Mouse (Mus musculus) neutrophil, adult 5-6 weeks (primary cell): Measurements from ENCODE around the gene Plin1. TPM values are rescaled to one million over a fixed set of nuclear protein-coding genes. Genes with fewer than 3 reads are reported as not detected.

Source experiments
- ATAC-seq: fragments of 151-379, 151-347 bp; 2 replicates; pipeline ENCODE4 v1.8.0; 2017; ENCODE audit warnings: mild to moderate bottlenecking, moderate TSS enrichment; ENCODE audit not compliant: insufficient number of reproducible peaks, poor library complexity, low FRiP score, severe bottlenecking; ENCODE audit errors: extremely low read depth
- total RNA-seq: library from RNA; stranded (forward); fragments of 200-1000 nt; gene quantifications from 2 replicates; pipeline ENCODE4 v1.2.3, GENCODE M21; 2017

Plin1 gene
- total RNA-seq, 1 experiment from 2014 or later = not detected

DNA sequence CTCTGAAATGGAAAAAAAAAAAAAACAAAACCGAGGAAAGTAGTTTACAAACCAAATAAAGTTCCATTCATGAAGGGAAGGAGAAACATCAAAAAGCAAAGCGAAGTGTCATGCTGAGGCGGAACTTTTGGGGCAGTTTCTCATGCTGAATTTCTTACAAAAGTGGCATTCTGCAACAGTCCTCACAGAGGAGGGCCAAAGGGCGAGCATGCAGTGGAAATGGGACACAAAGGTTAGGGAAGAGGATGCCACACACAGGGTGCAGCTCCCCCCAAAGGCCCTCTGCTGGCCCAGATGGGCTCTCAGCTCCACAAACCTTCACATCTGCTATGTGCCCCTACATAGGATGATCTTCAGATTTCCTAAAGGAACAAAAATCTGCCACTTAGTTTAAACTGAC is 7.6 kb upstream of the Plin1 start:
- no peak for ATAC-seq

DNA sequence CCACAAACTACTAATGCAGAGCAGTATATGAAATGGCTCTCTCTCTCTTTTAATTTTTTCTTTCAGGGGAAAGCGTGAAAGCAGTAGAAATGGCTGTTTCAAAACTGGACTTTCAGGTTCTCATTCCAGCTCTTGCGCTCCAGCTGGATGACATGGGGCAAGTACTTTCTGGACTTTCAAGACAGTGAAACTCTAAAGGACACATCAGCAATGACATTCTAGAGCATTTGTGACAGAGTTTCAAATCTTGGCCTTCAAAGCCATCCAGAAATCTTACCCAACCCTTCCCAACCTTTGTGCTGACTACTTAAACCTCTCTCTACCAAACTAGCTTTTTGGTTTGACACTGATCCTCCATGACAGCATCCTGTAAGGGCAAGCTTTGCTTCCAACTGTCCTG is 6.2 kb upstream of the Plin1 start:
- no peak for ATAC-seq

GRCm38 (mm10) chr7:79736511-79736910 is 3.8 kb upstream of the Plin1 start:
- no peak for ATAC-seq

DNA sequence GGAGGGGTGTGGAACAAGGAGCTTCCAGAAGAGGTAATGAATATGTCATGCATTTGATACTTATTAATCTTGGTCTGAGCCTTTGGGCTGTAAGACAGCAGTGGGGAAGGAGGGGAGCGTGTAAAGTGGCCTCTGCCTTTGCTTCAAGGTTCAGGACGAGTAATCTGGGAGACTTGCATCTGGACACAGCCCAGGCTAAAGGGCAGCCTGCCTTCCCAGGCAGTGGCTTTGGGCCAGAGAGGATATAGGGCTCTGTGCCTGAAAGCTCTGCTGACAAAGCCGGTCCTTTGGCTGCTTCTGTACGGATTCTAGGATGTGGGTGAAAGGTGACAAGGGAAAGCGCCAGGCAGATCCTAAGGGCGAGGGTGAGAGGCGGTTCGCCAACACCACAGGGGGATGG is 1.9 kb upstream of the Plin1 start:
- ATAC-seq = no peak

- no peak for ATAC-seq
Observed at GRCm38 (mm10) chr7:79731438-79731837, 1.3 kb downstream of the Plin1 start.

GRCm38 (mm10) chr7:79729743-79730370 is 2.8 kb downstream of the Plin1 start:
- no peak for ATAC-seq

- ATAC-seq = no peak
Observed at GRCm38 (mm10) chr7:79729169-79729568, 3.5 kb downstream of the Plin1 start.

DNA sequence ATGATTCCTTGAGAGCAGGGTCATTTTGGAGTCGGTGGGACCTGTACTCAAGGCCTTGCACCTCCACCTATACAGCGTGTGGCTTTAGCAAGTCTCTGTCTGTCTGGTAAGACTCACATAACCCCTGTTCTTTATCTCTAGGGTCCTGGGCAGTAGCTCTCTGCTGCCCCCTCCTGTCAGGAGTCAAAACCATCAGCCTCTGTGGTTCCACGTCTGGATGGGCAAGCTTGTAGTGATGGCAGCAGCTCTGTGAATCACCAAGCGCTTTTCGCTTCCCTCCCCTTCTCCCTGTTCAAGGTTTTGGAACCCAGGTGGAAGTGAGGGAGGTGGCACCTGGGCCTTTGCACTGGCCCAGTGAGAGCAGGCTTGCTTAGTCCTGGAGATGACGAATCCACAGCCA is 4.5 kb downstream of the Plin1 start:
- ATAC-seq = no peak

DNA sequence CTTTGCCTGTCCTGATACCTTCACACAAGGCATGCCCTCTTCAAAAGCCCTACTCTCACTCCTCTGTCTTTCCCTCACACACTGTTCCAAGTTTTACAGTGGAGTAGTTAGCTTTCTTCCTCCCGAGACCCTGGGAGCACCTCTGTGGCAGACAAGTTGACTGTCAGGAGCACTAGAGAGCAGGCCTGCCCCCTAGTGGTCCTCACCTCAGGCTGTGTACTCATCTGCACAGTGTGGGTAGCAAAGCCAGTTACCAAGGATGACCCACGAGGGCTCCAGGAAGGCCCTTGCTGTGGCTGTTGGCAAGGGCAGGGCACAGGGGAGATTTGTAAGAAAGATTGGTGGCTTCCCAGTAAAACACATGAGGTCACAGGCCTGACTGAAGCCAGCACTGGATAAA is 5.6 kb downstream of the Plin1 start:
- no peak for ATAC-seq

- ATAC-seq = no peak
Observed at GRCm38 (mm10) chr7:79721386-79721977, 11.2 kb downstream of the Plin1 start.

GRCm38 (mm10) chr7:79715187-79715981 is 17.3 kb downstream of the Plin1 start, which contains the start of gene Kif7:
Kif7 (minus strand) TSS chr7:79715720.
- no peak for ATAC-seq

- ATAC-seq = no peak
Observed at GRCm38 (mm10) chr7:79710831-79711230, 21.9 kb downstream of the Plin1 start.

DNA sequence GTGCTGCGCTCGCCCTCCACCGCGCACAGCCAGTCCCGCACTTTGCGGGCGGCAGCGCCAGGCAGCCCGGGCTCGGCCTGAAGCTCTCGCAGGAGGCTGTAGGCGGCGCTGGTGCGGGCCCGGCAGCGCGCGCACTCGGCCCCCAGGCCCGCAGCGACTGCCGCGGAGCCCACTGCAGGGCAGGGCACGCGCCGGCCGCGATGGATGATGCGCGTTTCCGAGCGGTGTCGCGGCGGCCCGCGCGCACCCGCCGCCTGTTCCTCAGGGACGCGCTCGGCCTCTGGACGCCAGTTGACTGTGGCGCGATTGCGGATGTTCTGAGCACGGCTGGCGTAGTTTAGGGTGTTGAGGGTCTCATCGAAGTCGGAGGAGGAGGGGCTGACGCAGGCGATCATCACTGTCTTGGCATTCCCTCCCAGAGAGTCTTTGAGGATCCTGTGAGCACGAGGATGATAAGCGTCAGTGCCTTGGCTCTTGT is 22.5 kb downstream of the Plin1 start:
- no peak for ATAC-seq

GRCm38 (mm10) chr7:79705210-79705609 is 27.5 kb downstream of the Plin1 start:
- ATAC-seq = no peak

DNA sequence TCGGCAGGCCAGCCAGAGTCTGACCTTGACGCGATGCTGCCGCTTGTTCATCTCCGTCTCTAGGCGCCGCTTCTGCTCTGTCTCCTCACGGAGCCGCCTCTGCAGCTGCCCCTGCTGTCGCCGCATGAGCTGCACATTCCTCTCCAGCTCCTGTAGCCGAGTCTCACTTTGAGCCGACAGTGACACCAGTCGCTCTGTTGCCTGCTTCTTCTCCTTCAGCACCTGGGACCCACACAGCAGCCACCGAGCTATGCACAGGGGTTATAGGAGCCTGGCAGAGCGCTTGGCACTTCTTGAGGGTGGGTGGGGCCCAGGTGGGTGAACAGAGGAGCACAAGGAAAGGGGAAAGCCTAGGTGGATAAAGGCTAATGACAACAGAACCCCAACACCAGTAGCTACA is 29.9 kb downstream of the Plin1 start:
- ATAC-seq = no peak

DNA sequence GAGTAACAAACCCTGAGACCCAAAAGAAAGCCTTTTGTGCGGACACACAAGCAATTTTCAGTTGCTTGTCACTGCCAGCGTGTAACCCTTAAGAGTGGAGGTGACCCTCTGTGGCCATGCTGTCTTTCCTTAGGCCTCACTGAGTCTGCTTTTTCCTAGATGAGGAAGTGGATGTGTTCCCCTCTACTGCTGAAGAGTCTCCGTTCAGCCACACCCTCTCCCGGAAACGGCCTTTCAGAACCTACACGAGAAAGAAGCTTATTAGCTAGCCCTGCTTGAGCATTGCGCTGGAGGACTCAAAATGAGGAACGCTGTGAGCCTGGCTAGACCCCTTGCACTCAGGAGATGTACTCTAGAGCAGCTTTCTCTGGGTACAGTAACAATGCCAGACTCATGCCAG is 36.2 kb downstream of the Plin1 start:
- ATAC-seq = no peak

GRCm38 (mm10) chr7:79680231-79680630 is 52.5 kb downstream of the Plin1 start:
- ATAC-seq = no peak

GRCm38 (mm10) chr7:79679186-79679585 is 53.5 kb downstream of the Plin1 start:
- ATAC-seq = no peak

- ATAC-seq = no peak
Observed at GRCm38 (mm10) chr7:79670900-79671604, 61.7 kb downstream of the Plin1 start.
